Mouse (Mus musculus): ENCODE results near the gene Slc4a11.

Gene Slc4a11

DNA sequence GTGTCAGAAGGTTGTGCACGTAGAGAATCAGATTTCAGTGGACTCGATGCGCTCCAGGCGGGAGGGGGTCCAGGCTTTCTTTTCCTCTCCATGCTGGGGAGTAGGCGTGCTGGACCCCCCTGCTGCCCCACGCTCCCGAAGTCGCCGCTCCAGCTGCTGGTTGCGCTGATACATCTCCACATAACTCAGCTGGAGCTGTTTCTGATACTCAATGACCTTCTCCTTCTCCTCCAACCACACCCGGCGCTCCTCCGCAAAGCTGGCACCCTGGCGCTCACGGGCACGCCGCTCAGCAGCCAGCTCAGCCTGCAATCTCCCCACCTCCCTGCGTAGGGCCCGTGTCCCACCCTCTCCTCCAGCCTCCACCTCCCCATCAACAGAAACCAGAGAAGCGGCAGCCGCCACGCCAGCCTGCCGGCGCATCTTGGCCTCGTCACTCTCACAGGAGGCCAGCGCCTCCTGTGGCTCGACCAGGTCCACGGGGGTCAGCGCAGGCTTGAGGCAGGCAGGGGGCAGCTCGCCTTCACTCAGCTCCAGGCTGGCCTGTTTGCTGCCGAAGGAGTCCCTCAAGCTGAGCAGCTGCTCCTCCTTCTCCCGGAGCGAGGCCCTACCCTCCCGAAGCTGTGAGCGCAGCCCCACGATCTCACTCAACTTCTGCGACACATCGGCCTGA, 62.4 kb downstream of the Slc4a11 start:
- DNase-seq (ENCODE audit: inconsistent age in 2 of 2, low spot score in 1 of 2), result peak in 1 of 2 experiments; percentile 62
